Mouse (Mus musculus): ENCODE results near the gene Slc9b1. TPM values are rescaled to one million over a fixed set of nuclear protein-coding genes. Genes with fewer than 3 reads are reported as not detected.

Slc9b1 gene
- polyA plus RNA-seq, 1 experiment, result not detected

GRCm38 (mm10) chr3:135403856-135404255 lies 56.0 kb downstream of the Slc9b1 start:
- H3K36me3 ChIP-seq (ENCODE audit: control insufficient read depth), result peaks cover 30% of the 10 kb centered on the region
- no peak overlapping the region for H3K4me3 ChIP-seq (replicated peaks)
- no peaks in the 10 kb centered on the region for H3K9me3 ChIP-seq (ENCODE audit: control insufficient read depth, low read length)
- H3K4me1 ChIP-seq (ENCODE audit: control insufficient read depth), result peaks cover 6% of the 10 kb centered on the region
- TF ChIP-seq GATA1 (IDR thresholded peaks at IDR 0.05; ENCODE audit: low read length) (no peak), TAL1 (IDR thresholded peaks at IDR 0.05; ENCODE audit: low read length) (no peak)
- no peaks in the 10 kb centered on the region for H3K27me3 ChIP-seq (ENCODE audit: control insufficient read depth)

DNA sequence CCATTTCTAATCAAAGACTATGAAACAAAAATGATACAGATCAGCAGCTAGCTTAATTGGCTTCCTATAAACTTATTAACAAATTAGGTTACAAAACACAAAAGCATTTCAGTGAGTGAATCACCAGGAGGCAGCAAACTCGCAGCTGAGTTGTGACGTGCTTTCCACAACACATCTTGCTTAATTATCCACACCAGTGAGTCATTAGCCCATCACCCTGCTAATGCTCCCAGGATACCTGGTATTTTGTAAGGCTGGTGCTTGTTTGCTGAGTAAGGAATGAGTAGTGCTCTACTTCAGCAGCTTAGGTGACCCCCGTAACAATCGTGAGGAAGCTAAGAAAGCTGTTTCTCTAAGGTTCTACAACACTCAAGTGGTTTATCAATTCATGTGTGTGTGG lies 56.8 kb downstream of the Slc9b1 start:
- H3K4me1 ChIP-seq (ENCODE audit: control insufficient read depth), result peaks cover 6% of the 10 kb centered on the region
- peaks cover 35% of the 10 kb centered on the region for H3K36me3 ChIP-seq (ENCODE audit: control insufficient read depth)
- TF ChIP-seq TAL1 (IDR thresholded peaks at IDR 0.05; ENCODE audit: low read length) (no peak), GATA1 (IDR thresholded peaks at IDR 0.05; ENCODE audit: low read length) (no peak)
- H3K9me3 ChIP-seq (ENCODE audit: control insufficient read depth, low read length), result peaks cover 2% of the 10 kb centered on the region
- H3K27me3 ChIP-seq (ENCODE audit: control insufficient read depth), result no peaks in the 10 kb centered on the region
- H3K4me3 ChIP-seq (replicated peaks), result no peak overlapping the region

DNA sequence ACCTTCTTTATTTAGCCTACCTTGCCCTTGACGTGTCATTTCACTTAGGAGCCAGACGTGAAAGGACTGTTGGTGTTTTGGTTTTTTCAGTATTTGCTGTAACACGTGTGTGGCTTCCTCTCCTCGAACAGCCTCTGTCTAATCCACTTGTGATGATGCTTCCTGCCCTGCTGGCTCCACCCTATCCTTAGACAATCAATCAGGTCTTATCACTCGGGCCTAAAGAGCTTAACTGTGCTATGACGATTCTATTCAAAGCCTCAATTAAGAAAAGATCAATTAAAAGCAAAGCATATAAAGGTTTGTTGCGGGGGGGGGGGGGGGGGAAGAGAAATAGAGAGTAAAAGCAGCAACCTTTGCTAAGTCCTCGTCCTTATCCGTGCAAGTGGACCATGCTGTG lies 59.5 kb downstream of the Slc9b1 start:
- TF ChIP-seq GATA1 (IDR thresholded peaks at IDR 0.05; ENCODE audit: low read length) (no peak), TAL1 (IDR thresholded peaks at IDR 0.05; ENCODE audit: low read length) (no peak)
- Histone ChIP-seq H3K4me3 (replicated peaks) (no peak overlapping the region), H3K27me3 (ENCODE audit: control insufficient read depth) (no peaks in the 10 kb centered on the region), H3K36me3 (ENCODE audit: control insufficient read depth) (peaks cover 52% of the 10 kb centered on the region), H3K9me3 (ENCODE audit: control insufficient read depth, low read length) (peaks cover 3% of the 10 kb centered on the region), H3K4me1 (ENCODE audit: control insufficient read depth) (peaks cover 7% of the 10 kb centered on the region)

DNA sequence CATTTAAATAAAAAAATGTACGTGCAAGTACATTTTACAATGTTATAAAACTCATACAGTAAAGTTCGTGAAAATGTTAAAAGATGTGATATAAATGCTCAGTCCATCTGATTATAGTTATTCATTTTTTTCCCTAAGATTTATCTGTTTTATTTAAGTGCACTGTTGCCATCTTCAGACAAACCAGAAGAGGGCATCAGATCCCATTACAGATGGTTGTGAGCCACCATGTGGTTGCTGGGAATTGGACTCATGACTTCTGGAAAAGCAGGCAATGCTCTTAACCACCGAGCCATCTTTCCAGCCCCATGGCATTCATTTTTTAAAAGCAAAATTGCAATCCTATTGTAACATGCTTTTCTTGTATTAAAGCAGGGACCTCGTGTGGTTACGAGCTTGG lies 61.4 kb downstream of the Slc9b1 start:
- Histone ChIP-seq H3K9me3 (ENCODE audit: control insufficient read depth, low read length) (peaks cover 3% of the 10 kb centered on the region), H3K27me3 (ENCODE audit: control insufficient read depth) (no peaks in the 10 kb centered on the region), H3K4me3 (replicated peaks) (no peak overlapping the region), H3K4me1 (ENCODE audit: control insufficient read depth) (peaks cover 4% of the 10 kb centered on the region), H3K36me3 (ENCODE audit: control insufficient read depth) (peaks cover 68% of the 10 kb centered on the region)
- no peak for TF ChIP-seq TAL1 (IDR thresholded peaks at IDR 0.05; ENCODE audit: low read length)
- no peak for TF ChIP-seq GATA1 (IDR thresholded peaks at IDR 0.05; ENCODE audit: low read length)

DNA sequence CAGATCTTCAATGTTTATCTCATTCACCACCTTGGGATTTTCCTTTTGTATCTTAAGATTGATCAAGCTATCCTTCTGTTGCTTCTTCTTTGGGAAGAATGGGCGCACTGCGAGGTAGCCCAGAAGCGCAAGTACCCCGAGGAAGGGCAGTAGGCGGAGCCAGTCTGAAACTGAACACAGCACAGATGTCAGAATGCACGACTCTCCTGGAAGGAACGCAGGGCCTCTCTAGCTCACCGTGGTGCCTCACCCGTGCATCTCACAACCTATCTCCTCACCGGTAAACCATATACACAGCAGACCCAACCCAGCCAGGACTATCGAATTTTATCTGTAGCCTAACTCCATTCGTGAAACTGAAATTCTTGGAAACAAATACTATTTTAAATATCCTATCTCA lies 63.2 kb downstream of the Slc9b1 start:
- H3K27me3 ChIP-seq (ENCODE audit: control insufficient read depth), result no peaks in the 10 kb centered on the region
- H3K4me1 ChIP-seq (ENCODE audit: control insufficient read depth), result peaks cover 4% of the 10 kb centered on the region
- TF ChIP-seq TAL1 (IDR thresholded peaks at IDR 0.05; ENCODE audit: low read length) (no peak), GATA1 (IDR thresholded peaks at IDR 0.05; ENCODE audit: low read length) (no peak)
- no peak overlapping the region for H3K4me3 ChIP-seq (replicated peaks)
- peaks cover 63% of the 10 kb centered on the region for H3K36me3 ChIP-seq (ENCODE audit: control insufficient read depth)
- peaks cover 3% of the 10 kb centered on the region for H3K9me3 ChIP-seq (ENCODE audit: control insufficient read depth, low read length)

- TF ChIP-seq GATA1 (IDR thresholded peaks at IDR 0.05; ENCODE audit: low read length) (no peak), TAL1 (IDR thresholded peaks at IDR 0.05; ENCODE audit: low read length) (no peak)
- Histone ChIP-seq H3K4me3 (replicated peaks) (no peak overlapping the region), H3K27me3 (ENCODE audit: control insufficient read depth) (no peaks in the 10 kb centered on the region), H3K4me1 (ENCODE audit: control insufficient read depth) (peaks cover 4% of the 10 kb centered on the region), H3K9me3 (ENCODE audit: control insufficient read depth, low read length) (peaks cover 3% of the 10 kb centered on the region), H3K36me3 (ENCODE audit: control insufficient read depth) (peaks cover 62% of the 10 kb centered on the region)
These were observed 64.0 kb downstream of the Slc9b1 start for GRCm38 (mm10) chr3:135411824-135412223.

DNA sequence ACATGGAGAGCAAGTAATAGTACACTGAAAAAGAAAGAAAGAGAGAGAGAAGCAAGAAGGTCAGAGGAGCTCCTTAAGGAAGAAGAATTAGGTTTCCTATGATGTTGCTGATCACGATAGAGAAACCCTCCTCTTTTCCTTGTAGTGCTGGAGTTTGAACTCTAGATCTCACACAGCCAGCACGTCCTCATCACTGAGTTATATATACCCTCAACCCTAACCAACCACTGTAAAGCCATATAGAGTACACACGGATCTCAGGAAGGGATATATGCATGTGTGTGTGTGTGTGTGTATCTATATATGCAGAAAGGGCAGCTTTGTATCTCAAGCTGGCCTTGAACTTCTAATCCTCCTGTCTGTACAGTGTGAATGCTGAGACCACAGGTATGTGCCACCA lies 69.4 kb downstream of the Slc9b1 start:
- Histone ChIP-seq H3K4me3 (replicated peaks) (no peak overlapping the region), H3K4me1 (ENCODE audit: control insufficient read depth) (peaks cover 32% of the 10 kb centered on the region), H3K36me3 (ENCODE audit: control insufficient read depth) (peaks cover 53% of the 10 kb centered on the region), H3K27me3 (ENCODE audit: control insufficient read depth) (no peaks in the 10 kb centered on the region), H3K9me3 (ENCODE audit: control insufficient read depth, low read length) (no peaks in the 10 kb centered on the region)
- TF ChIP-seq TAL1 (IDR thresholded peaks at IDR 0.05; ENCODE audit: low read length), result no peak
- TF ChIP-seq GATA1 (IDR thresholded peaks at IDR 0.05; ENCODE audit: low read length), result no peak

- H3K27me3 ChIP-seq (ENCODE audit: control insufficient read depth), result no peaks in the 10 kb centered on the region
- no peaks in the 10 kb centered on the region for H3K9me3 ChIP-seq (ENCODE audit: control insufficient read depth, low read length)
- H3K4me3 ChIP-seq (replicated peaks), result no peak overlapping the region
- peaks cover 34% of the 10 kb centered on the region for H3K4me1 ChIP-seq (ENCODE audit: control insufficient read depth)
- peaks cover 50% of the 10 kb centered on the region for H3K36me3 ChIP-seq (ENCODE audit: control insufficient read depth)
- TF ChIP-seq TAL1 (IDR thresholded peaks at IDR 0.05; ENCODE audit: low read length), result no peak
- no peak for TF ChIP-seq GATA1 (IDR thresholded peaks at IDR 0.05; ENCODE audit: low read length)
These were observed 70.0 kb downstream of the Slc9b1 start for GRCm38 (mm10) chr3:135417799-135418198.

DNA sequence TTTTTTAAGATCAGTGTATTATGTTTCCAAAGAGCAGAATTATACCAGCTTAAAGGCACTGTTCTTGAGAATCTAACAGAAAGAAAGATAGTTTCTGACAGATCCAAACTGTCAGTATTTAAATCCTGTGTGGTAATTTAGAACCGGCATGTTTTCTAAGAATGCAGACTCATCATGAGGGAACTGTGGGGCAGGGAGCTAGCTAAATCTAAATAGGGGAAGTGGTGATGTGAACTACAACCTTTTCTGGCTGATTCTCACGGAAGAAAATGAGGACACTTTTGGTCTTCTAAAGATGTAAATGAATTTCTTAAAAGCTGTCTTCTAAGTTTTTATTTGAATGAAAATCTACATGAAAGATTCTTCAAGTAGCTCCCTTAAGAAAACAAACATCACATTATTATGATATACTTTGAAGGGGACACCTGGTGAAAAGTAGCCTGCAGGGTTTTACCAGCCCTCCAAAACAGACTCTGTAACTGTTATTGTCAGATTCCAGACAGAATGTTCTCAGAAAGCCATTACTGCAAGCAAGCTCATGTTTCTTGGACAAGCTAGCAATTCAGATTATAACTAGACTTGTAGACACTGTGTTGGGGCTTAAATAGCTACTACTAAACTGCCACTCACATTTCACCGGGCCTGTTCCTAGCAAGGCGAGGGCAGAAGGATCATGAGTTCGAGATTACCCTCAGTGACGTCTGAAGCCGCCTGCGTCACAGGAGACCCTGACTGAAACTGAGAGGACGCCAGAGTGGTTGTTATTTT lies 72.9 kb downstream of the Slc9b1 start:
- Histone ChIP-seq H3K4me3 (replicated peaks) (peak overlapping the region; percentile 68), H3K27me3 (ENCODE audit: control insufficient read depth) (no peaks in the 10 kb centered on the region), H3K4me1 (ENCODE audit: control insufficient read depth) (peaks cover 46% of the 10 kb centered on the region), H3K36me3 (ENCODE audit: control insufficient read depth) (peaks cover 39% of the 10 kb centered on the region), H3K9me3 (ENCODE audit: control insufficient read depth, low read length) (no peaks in the 10 kb centered on the region)
- TF ChIP-seq TAL1 (IDR thresholded peaks at IDR 0.05; ENCODE audit: low read length) (no peak), GATA1 (IDR thresholded peaks at IDR 0.05; ENCODE audit: low read length) (no peak)

DNA sequence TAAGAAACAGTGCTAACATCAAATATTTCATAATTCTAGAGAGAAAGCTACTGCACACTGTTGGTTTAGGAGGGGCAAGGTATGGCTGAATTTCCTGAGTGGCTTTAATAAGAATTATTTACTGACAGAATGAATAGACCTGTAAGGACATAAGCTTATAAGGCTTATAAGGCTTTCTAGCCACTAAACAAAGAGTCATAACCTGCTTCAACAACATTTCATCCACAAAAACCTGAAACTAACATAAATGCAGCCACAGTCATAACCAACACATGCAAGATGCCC lies 73.4 kb downstream of the Slc9b1 start:
- Histone ChIP-seq H3K4me1 (ENCODE audit: control insufficient read depth) (peaks cover 48% of the 10 kb centered on the region), H3K4me3 (replicated peaks) (peak overlapping the region; percentile 68), H3K27me3 (ENCODE audit: control insufficient read depth) (no peaks in the 10 kb centered on the region), H3K36me3 (ENCODE audit: control insufficient read depth) (peaks cover 42% of the 10 kb centered on the region), H3K9me3 (ENCODE audit: control insufficient read depth, low read length) (no peaks in the 10 kb centered on the region)
- TF ChIP-seq TAL1 (IDR thresholded peaks at IDR 0.05; ENCODE audit: low read length) (no peak), GATA1 (IDR thresholded peaks at IDR 0.05; ENCODE audit: low read length) (no peak)

All from erythroblast, embryonic 14.5 days (primary cell).